Mouse (Mus musculus): Measurements from ENCODE around the gene Chp1. TPM values are rescaled to one million over a fixed set of nuclear protein-coding genes. Genes with fewer than 3 reads are reported as not detected.
"Not testable (repeated sequence)": the region's sequence is repeated elsewhere in the genome, so short reads cannot be mapped to it uniquely, and the experiment has no call there.

The Chp1 gene
- polyA plus RNA-seq, 1 experiment from 2014 or later: 42.4 TPM

DNA sequence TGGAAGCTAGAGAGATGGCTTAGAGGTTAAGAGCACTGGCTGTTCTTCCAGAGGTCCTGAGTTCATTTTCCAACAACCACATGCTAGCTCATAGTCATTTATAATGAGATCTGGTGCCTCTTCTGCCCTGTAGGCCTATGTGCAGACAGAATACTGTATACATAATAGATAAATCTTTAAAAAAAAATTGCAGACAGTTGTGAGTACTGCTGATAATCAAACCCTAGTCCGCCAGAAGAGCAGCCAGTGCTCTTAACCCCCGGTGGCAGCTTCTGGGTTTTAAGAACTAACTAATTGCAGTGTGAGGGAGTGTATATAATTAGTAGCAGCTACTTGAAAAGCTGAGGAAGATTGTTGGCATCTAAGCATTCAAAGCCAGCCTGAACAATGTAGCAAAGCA is 35.9 kb downstream of the Chp1 start:
- Histone ChIP-seq H3K36me3 (peaks cover 5% of the 10 kb centered on the region; the same call in 1 of the 2 replicates), H3K9me3 (no peaks in the 10 kb centered on the region), H3K4me3 (no peak overlapping the region), H3K27me3 (ENCODE audit: insufficient read depth, poor library complexity, severe bottlenecking) (no peaks in the 10 kb centered on the region), H3K27ac (no peak overlapping the region), H3K4me1 (peaks cover 6% of the 10 kb centered on the region)
- DNase-seq (ENCODE audit: low spot score): no peak
- 52% methylated on average over 2 of the region's 2 CpGs for WGBS

DNA sequence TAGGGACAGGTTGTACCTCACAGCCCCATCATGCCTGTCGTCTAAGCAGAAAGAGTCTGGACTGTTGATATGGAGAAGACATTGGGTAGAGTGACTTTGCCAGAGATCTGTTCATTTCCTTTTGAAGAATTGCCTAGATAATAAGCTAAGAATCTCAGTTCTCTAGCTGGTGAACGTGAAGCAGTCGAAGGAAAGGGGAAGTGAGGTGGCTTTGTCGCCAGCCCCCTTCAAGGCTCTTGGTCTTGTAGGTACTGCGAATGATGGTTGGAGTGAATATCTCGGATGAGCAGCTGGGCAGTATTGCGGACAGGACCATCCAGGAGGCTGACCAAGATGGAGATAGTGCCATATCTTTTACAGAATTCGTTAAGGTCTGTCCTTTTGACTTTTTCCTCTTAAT is 36.8 kb downstream of the Chp1 start:
- no peak for DNase-seq (ENCODE audit: low spot score)
- H3K9me3 ChIP-seq: no peaks in the 10 kb centered on the region
- H3K27ac ChIP-seq: no peak overlapping the region
- H3K36me3 ChIP-seq: peaks cover 5% of the 10 kb centered on the region; the same call in 1 of the 2 replicates
- WGBS: 80% methylated on average over 8 of the region's 8 CpGs
- H3K27me3 ChIP-seq (ENCODE audit: insufficient read depth, poor library complexity, severe bottlenecking): no peaks in the 10 kb centered on the region
- H3K4me3 ChIP-seq: no peak overlapping the region
- peaks cover 6% of the 10 kb centered on the region for H3K4me1 ChIP-seq

DNA sequence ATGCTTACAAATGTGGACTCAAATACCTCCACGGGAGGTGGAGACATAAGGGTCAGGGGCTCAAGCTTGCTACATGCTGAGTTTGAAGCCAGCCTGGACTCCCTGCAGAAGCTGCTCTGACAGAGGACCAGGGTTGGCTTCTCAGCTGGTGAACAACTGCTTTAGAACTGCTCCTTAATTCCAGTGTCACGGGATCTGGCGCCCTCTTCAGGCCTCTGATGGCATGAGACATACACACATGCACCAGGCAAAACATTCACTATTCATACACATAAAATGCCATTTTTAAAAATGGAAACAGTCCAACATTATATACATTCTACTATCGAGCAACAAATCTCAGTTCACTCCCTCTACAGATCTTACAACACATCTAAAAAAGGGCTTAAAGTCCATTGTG is 39.9 kb downstream of the Chp1 start:
- Histone ChIP-seq H3K27ac (no peak overlapping the region), H3K27me3 (ENCODE audit: insufficient read depth, poor library complexity, severe bottlenecking) (no peaks in the 10 kb centered on the region), H3K36me3 (peaks cover 15% of the 10 kb centered on the region), H3K9me3 (no peaks in the 10 kb centered on the region), H3K4me1 (no peaks in the 10 kb centered on the region), H3K4me3 (no peak overlapping the region)
- WGBS: 15% methylated on average over 4 of the region's 4 CpGs
- peak; percentile 76 for DNase-seq (ENCODE audit: low spot score)

DNA sequence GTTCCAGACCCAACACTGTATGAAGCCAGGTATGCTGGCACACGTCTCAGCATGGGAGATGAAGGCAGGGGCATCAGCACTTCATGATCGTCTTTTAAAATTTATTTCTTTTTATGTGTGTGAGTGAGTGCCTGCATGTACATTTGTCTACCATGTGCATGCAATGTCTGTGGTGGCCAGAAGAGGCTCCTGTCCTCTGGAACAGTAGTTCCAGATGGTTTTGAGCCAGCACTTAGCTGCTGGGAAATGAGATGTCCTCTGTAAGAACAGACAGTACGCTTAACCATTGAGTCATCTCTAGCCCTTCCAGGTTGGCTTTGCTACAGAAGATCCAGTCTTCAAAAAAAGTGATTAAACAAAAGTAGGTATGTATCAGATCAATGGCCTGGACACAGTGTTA is 43.8 kb downstream of the Chp1 start:
- 88% methylated on average over 3 of the region's 3 CpGs for WGBS
- no peak overlapping the region for H3K27ac ChIP-seq
- no peak overlapping the region for H3K4me3 ChIP-seq
- no peaks in the 10 kb centered on the region for H3K9me3 ChIP-seq
- no peak for DNase-seq (ENCODE audit: low spot score)
- H3K4me1 ChIP-seq: peaks cover 12% of the 10 kb centered on the region
- H3K27me3 ChIP-seq (ENCODE audit: insufficient read depth, poor library complexity, severe bottlenecking): no peaks in the 10 kb centered on the region
- H3K36me3 ChIP-seq: peaks cover 17% of the 10 kb centered on the region

DNA sequence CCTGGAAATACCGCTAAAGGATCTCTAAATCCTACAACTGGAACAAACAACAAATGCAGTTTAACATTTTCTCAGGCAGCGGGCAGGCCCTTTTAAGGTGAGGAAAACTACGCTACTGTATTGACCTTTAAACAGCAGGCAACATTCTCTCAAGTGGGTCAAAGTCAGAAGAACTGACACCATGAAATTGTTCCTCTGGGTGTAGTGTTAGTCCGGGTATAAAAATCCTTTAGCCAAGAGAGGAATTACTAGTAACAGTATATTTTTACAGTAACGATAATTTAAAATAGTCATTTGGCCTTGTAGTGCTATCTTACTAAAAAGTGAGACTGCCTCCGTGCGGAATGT is 46.2 kb downstream of the Chp1 start:
- peaks cover 18% of the 10 kb centered on the region for H3K4me1 ChIP-seq
- 7% methylated on average over 7 of the region's 7 CpGs for WGBS
- peak overlapping the region; percentile 97 for H3K4me3 ChIP-seq
- H3K27ac ChIP-seq: peak overlapping the region; percentile 99
- H3K27me3 ChIP-seq (ENCODE audit: insufficient read depth, poor library complexity, severe bottlenecking): no peaks in the 10 kb centered on the region
- no peak for DNase-seq (ENCODE audit: low spot score)
- H3K36me3 ChIP-seq: peaks cover 34% of the 10 kb centered on the region
- no peaks in the 10 kb centered on the region for H3K9me3 ChIP-seq

DNA sequence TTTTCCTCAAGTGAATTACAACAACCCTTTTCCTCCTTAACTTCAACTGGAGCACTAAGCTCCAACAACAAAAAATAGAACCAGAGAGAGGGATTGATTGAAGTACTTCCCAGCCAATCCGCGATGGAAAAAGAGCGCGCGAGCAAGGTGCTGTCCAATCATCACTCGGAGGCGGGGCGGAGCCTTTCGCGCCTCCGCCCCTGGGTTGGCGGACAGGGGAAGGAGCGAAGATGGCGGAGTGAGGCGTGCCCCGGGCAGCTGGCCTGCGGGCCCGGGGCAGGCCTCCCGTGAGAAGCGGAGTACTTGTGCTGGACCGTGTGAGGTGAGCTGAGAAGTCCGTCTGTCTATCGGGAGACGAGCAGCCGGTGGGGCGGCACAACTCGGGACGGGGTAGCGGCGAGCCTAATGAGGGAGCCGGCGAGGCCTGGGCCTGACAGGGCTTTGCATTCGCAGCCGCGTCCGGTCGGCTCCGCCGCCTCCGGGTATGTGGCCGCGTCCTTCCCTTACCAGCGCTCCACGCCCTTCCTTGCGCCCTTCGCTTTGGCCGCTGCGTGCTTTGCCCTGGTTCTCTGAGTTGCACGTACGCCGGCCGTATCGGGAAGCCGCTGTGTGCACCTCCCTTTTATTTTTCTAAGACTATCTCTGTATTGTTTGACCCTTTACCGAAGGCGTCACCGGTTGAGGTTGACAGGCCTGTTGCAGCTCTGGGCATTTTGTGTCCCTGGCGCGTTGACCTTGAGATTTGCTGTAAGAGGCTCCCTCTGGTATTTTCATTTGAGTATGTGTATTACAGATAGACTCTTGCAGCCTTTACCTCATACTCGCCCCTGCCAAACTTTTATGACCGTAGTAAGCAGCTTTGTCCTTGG is 46.9 kb downstream of the Chp1 start:
- DNase-seq (ENCODE audit: low spot score): peak; percentile 98
- H3K4me1 ChIP-seq: peaks cover 18% of the 10 kb centered on the region
- no peaks in the 10 kb centered on the region for H3K9me3 ChIP-seq
- WGBS: under 1% methylated on average over 61 of the region's 61 CpGs
- no peaks in the 10 kb centered on the region for H3K27me3 ChIP-seq (ENCODE audit: insufficient read depth, poor library complexity, severe bottlenecking)
- H3K4me3 ChIP-seq: peak overlapping the region; percentile 97
- peak overlapping the region; percentile 99 for H3K27ac ChIP-seq
- H3K36me3 ChIP-seq: peaks cover 40% of the 10 kb centered on the region

DNA sequence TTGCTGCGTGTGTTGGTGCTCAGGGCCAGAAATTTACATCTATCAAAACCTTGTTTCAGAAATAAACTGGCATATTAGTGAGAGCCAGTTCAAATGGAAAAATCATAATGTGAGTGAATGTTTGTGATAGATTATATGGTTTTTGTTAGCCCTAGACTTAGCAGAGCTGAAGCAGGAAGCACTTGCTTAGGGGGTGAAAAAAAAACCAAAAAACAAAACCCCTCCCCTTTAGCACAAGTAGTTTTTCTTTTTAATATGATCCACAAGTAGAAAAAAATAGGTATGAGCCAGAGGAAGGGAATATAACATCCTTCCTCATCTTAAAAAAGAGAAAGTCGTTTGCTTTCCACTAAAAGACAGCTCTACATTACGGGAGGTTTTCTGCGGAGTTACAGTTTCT is 47.8 kb downstream of the Chp1 start:
- 43% methylated on average over 4 of the region's 4 CpGs for WGBS

DNA sequence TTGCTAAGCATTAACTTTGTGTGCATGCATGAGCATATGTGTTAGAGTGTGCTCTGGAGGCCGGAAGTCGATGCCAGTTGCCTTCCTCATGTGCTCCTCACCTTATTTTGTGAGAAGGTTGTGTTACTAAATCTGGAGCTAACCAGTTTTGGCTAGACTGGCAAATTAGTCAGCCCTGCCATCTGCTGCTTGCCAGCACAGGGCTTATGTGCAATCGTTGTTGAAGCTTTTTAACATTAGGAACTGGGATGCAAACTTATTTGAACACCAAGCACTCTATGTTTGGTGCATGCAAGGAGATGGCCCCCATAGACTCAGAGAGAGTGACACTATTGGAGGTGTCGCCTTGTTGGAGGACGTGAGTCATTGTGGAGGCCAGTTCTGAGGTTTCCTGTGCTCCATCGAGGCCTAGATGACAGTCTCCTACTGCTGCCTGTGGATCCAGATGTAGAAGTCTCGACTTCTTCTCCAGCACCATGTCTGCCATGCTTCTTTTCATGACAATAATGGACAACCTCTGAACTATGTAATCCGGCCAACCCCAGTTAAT is 49.4 kb downstream of the Chp1 start:
- DNase-seq (ENCODE audit: low spot score): no peak

More for the DNA sequence above, 47.8 kb downstream of the Chp1 start:
- Histone ChIP-seq H3K36me3 (peaks cover 50% of the 10 kb centered on the region), H3K9me3 (no peaks in the 10 kb centered on the region), H3K4me3 (peak overlapping the region; percentile 97), H3K4me1 (peaks cover 18% of the 10 kb centered on the region), H3K27ac (peak overlapping the region; percentile 99), H3K27me3 (ENCODE audit: insufficient read depth, poor library complexity, severe bottlenecking) (no peaks in the 10 kb centered on the region)
- DNase-seq (ENCODE audit: low spot score): no peak

DNA sequence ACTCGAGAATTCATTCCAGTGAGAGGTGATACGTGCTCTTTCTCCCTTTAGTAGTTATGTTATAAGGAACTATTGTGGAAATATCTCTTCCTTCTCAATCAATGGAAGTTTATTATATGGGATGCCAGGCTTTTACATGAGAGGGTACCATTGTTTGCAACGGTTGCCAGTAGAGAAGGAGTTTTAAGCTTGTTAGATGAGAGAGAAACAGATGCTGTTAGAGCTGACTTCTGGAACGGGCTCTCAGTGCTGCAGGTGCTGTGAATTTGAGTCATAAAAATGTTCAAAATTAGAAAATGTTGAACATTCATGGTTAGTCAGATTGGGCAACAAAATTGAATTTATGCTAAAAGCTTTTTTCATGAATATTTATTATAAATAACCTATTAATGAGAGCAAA is 53.5 kb downstream of the Chp1 start:
- H3K36me3 ChIP-seq: peaks cover 88% of the 10 kb centered on the region
- H3K27ac ChIP-seq: no peak overlapping the region
- WGBS: 86% methylated on average over 4 of the region's 4 CpGs
- no peaks in the 10 kb centered on the region for H3K9me3 ChIP-seq
- no peak for DNase-seq (ENCODE audit: low spot score)
- no peaks in the 10 kb centered on the region for H3K27me3 ChIP-seq (ENCODE audit: insufficient read depth, poor library complexity, severe bottlenecking)
- peaks cover 15% of the 10 kb centered on the region; the same call in 1 of the 2 replicates for H3K4me1 ChIP-seq
- no peak overlapping the region for H3K4me3 ChIP-seq

More for the DNA sequence above, 49.4 kb downstream of the Chp1 start:
- Histone ChIP-seq H3K27me3 (ENCODE audit: insufficient read depth, poor library complexity, severe bottlenecking) (no peaks in the 10 kb centered on the region), H3K9me3 (no peaks in the 10 kb centered on the region), H3K4me3 (no peak overlapping the region), H3K27ac (no peak overlapping the region), H3K36me3 (peaks cover 54% of the 10 kb centered on the region), H3K4me1 (peaks cover 22% of the 10 kb centered on the region)
- WGBS: 85% methylated on average over 8 of the region's 8 CpGs

DNA sequence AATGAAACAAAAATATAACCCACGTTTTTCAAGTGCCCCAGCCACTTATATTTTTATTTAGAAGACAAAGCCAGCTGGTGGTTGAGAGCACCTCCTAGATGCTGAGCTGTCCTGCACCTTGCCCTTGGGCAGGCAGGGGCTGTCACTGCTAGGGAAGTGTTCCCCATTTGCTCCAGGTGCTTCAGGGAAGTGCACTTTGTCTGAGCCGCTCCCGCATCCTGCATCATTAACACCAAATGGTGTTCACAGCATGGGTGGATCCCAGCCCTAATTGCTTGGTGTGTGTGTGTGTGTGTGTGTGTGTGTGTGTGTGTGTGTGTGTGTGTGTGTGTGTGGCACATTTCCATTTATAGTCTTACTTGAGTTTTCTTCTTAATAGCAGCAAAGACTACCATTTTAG is 54.1 kb downstream of the Chp1 start:
- Histone ChIP-seq H3K36me3 (peaks cover 88% of the 10 kb centered on the region), H3K4me1 (peaks cover 11% of the 10 kb centered on the region; the same call in 1 of the 2 replicates)
- H3K9me3 ChIP-seq; H3K4me3 ChIP-seq; DNase-seq (ENCODE audit: low spot score); H3K27me3 ChIP-seq (ENCODE audit: insufficient read depth, poor library complexity, severe bottlenecking); H3K27ac ChIP-seq: not testable (repeated sequence)
- 54% methylated on average over 3 of the region's 3 CpGs for WGBS

DNA sequence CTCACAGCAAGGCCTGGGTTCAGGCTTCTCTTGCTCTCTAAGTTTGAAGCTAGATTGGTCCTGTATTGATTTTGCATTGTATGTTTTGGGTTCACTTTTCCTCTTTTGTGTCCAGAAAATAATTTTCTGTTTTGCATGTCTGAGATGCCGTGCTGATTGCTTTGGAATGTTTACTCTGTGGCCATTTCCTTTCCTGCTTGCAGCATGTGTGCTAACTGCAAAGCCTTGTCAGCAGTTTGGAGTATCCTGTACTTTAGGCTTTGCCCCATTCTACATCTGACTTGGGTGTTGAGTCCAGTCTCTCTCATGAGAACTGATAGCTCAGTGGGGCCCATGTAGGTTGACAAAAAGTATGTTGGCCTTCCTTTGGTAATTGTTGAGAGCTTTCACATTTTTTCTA is 55.0 kb downstream of the Chp1 start:
- Histone ChIP-seq H3K27ac (no peak overlapping the region), H3K4me3 (no peak overlapping the region), H3K27me3 (ENCODE audit: insufficient read depth, poor library complexity, severe bottlenecking) (no peaks in the 10 kb centered on the region), H3K36me3 (peaks cover 89% of the 10 kb centered on the region), H3K4me1 (0 out of 2 replicates have a peak, but pooled peaks cover 7% of the 10 kb centered on the region), H3K9me3 (no peaks in the 10 kb centered on the region)
- WGBS: 58% methylated on average over 1 of the region's 1 CpGs
- DNase-seq (ENCODE audit: low spot score): no peak

DNA sequence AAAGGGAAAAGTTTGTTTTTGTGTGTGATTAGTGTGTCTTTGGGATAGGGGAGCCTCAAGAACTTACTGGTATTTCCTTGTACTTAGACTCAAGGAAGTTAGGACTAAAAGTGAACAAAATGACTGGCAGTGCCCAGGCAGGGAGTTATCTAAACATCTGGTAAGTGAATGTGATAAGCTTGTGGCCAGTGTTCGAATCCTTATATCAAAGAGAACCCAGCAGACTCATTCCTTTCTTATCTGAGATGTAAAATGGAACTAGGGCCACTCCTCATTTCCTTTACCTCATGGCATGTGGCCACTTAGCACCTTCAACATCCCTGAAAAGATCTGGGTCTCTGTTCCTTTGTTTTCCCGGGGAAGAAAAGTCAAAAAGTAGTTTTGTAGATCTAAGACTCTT is 56.4 kb downstream of the Chp1 start:
- no peaks in the 10 kb centered on the region for H3K27me3 ChIP-seq (ENCODE audit: insufficient read depth, poor library complexity, severe bottlenecking)
- no peak overlapping the region for H3K4me3 ChIP-seq
- no peak overlapping the region for H3K27ac ChIP-seq
- WGBS: 17% methylated on average over 2 of the region's 2 CpGs
- H3K36me3 ChIP-seq: peaks cover 89% of the 10 kb centered on the region
- 0 out of 2 replicates have a peak, but pooled peaks cover 7% of the 10 kb centered on the region for H3K4me1 ChIP-seq
- no peaks in the 10 kb centered on the region for H3K9me3 ChIP-seq
- no peak for DNase-seq (ENCODE audit: low spot score)

DNA sequence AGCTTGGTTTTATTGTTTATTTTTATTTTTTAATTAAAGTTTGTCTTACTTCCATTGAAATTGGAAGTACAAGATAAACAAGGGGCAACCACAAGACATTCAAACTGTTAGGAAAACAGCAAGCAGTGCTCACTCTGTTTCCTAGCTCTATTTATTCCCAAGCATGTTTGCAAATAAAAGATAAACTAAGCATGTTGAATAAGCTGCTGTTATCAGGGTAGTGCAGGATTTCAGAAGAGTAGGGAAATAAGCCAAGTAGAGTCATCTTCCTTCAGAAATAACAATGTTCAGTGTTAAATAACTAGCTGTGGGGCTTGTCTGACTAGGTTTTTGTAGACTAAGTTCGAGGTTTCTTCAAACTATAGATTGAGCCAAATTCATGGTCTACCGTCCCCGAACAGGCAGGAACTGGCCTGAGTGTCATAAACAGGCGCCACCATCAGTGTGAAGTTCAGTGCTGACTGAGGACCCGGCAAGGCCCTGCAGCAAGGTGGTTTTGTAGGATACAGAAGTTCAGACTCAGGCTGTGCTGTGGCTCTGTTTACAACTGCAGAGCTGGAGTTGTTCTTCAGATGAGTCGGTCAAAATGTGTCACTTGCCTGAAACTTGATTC is 58.0 kb downstream of the Chp1 start:
- no peaks in the 10 kb centered on the region for H3K9me3 ChIP-seq
- H3K4me3 ChIP-seq: no peak overlapping the region
- no peak for DNase-seq (ENCODE audit: low spot score)
- 86% methylated on average over 6 of the region's 6 CpGs for WGBS
- H3K36me3 ChIP-seq: peaks cover 82% of the 10 kb centered on the region
- no peaks in the 10 kb centered on the region for H3K27me3 ChIP-seq (ENCODE audit: insufficient read depth, poor library complexity, severe bottlenecking)
- H3K27ac ChIP-seq: no peak overlapping the region
- H3K4me1 ChIP-seq: 0 out of 2 replicates have a peak, but pooled peaks cover 7% of the 10 kb centered on the region
